Mouse (Mus musculus) hindbrain, postnatal 0 days (tissue): ENCODE results near the gene Rufy3. TPM values are rescaled to one million over a fixed set of nuclear protein-coding genes. Genes with fewer than 3 reads are reported as not detected.

ENCODE experiments used
- ATAC-seq: fragments of 200-750 bp; cut with Nextera tagmentation; 2 replicates; pipeline ENCODE4 v1.8.0; 2017; ENCODE audit warnings: mild to moderate bottlenecking, moderate TSS enrichment, moderate library complexity
- DNase-seq: peaks from one replicate; pipeline ENCODE4 v3.0.0-alpha.2; 2015; ENCODE audit warnings: low spot score
- H3K27ac ChIP-seq: fragments of 300-500 bp; sonication (generic); 2 replicates; pipeline ENCODE4 v1.5.1; 2014; ENCODE audit warnings: mild to moderate bottlenecking
- H3K27me3 ChIP-seq: fragments of 300-500 bp; sonication (generic); 2 replicates; pipeline ENCODE4 v1.6.1; 2014; ENCODE audit warnings: low read length, mixed read lengths; ENCODE audit not compliant: insufficient read depth
- H3K36me3 ChIP-seq: fragments of 300-500 bp; sonication (generic); 2 replicates; pipeline ENCODE4 v1.6.1; 2014; ENCODE audit warnings: low read length, mixed read lengths; ENCODE audit not compliant: insufficient read depth
- H3K4me1 ChIP-seq: fragments of 300-500 bp; sonication (generic); 2 replicates; pipeline ENCODE4 v1.6.1; 2014; ENCODE audit warnings: antibody characterized with exemption, low read length, mixed read lengths; ENCODE audit not compliant: insufficient read depth
- H3K4me2 ChIP-seq: fragments of 300-500 bp; sonication (generic); 2 replicates; pipeline ENCODE4 v1.6.1; 2014; ENCODE audit warnings: low read depth, mild to moderate bottlenecking, low read length, moderate library complexity, mixed read lengths
- H3K4me3 ChIP-seq: fragments of 300-500 bp; sonication (generic); 2 replicates; pipeline ENCODE4 v1.5.1; 2014; ENCODE audit warnings: low read length
- H3K9ac ChIP-seq: fragments of 300-500 bp; sonication (generic); replicated peaks from 2 replicates; pipeline ENCODE4 v1.6.1; 2014; ENCODE audit warnings: mild to moderate bottlenecking, low read length, moderate library complexity, mixed read lengths
- H3K9me3 ChIP-seq: fragments of 300-500 bp; sonication (generic); 2 replicates; pipeline ENCODE4 v1.6.1; 2016; ENCODE audit warnings: low read length, mixed read lengths
- CTCF ChIP-seq: IDR thresholded peaks from 2 replicates; pipeline ENCODE4 v1.5.1; 2016; ENCODE audit warnings: antibody characterized with exemption, control low read depth, low read depth
- WGBS: fragments of 180-500 bp; shearing (Covaris S2); extraction: QIAGEN DNeasy Blood & Tissue Kit; methylation state at CpG from one replicate; pipeline ENCODE4 v1.1.7; 2014; 5-methylcytosine and 5-hydroxymethylcytosine counted together
- polyA plus RNA-seq: library from polyadenylated mRNA; unstranded; fragments of >200 nt; fragmentation: Nextera tagmentation; extraction: Ambion mirVana; gene quantifications from 2 replicates; pipeline ENCODE4 v1.2.1, GENCODE M21; 2015
- total RNA-seq: library from RNA; depleted of rRNA; stranded (reverse); fragments of >200 nt; gene quantifications from 2 replicates; pipeline ENCODE4 v1.2.3, GENCODE M21; 2014

Gene Rufy3
- total and polyA plus RNA-seq, 2 experiments from 2014 or later = 169 to 210 TPM

DNA sequence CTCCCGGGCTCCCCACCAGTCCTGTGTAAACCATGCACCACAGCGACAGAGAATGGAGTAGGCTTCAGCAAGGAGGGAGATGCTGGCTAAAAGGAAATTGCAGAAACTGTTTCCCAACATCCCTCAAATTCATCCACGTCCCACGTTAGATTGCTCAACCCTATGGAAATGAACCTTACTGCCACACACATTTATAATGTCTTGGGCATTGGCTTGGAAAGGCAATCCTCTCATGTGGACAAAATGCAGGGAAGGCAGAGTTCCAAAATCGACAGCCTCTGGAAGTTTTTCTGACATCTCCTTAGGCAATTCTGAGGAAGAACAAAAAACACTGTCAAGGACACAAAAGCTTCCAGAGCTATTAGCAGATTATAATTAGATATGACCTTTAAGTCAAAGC, 99.0 kb downstream of the Rufy3 start:
- Histone ChIP-seq H3K4me2 (no peak overlapping the region), H3K9me3 (no peaks in the 10 kb centered on the region), H3K27ac (no peak overlapping the region), H3K4me1 (no peaks in the 10 kb centered on the region), H3K27me3 (no peaks in the 10 kb centered on the region), H3K4me3 (no peak overlapping the region), H3K36me3 (peaks cover 56% of the 10 kb centered on the region), H3K9ac (no peak overlapping the region)
- DNase-seq = no peak
- TF ChIP-seq CTCF = no peak
- 80% methylated on average over 5 of the region's 5 CpGs for WGBS
- no peak for ATAC-seq

DNA sequence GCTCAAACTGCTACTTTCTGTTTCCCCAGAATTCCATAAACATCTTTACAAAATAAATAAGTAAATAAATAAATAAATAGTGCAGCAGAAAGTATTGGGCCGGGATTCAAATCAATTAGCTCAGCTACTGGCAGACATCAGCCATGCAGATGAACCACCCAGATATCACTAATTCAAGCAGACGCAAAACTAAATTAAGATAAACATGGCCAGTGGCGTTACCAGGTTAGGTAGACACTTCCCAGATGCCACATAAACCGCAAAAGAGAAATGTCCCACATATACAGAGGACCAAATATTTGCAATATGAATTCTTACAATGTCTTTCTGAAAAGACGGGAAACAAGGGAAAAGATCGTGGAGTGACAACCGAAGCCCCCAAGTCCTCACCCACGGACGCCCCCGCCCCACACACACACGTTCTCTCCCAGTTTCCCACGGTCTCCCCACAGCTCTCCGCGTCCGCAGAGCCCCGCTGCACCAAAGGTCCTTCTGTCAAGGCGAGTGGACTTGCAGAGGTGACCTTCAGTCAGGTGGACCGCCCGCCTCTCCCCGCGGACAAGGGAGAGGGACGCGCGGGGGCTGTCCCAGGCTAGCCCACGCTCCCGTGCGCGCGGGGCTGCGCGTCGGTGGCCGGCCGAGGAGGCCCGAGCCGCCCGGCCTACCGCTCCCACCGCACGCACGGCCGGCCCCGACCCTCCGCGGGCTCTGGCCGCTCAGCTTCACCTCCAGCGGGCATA, 110.0 kb downstream of the Rufy3 start:
- TF ChIP-seq CTCF = no peak
- WGBS = under 1% methylated on average over 44 of the region's 47 CpGs
- H3K4me3 ChIP-seq = peak overlapping the region; percentile 85
- H3K4me1 ChIP-seq = no peaks in the 10 kb centered on the region
- H3K9me3 ChIP-seq = no peaks in the 10 kb centered on the region
- no peaks in the 10 kb centered on the region for H3K27me3 ChIP-seq
- H3K4me2 ChIP-seq = peak overlapping the region; percentile 72
- H3K9ac ChIP-seq = peak overlapping the region; percentile 98
- peak; percentile 49 for DNase-seq
- H3K36me3 ChIP-seq = peaks cover 8% of the 10 kb centered on the region; the same call in 1 of the 2 replicates
- peak overlapping the region; percentile 98 for H3K27ac ChIP-seq
- peak; percentile 68 for ATAC-seq

- Histone ChIP-seq H3K36me3 (no peaks in the 10 kb centered on the region; the same call in 1 of the 2 replicates), H3K4me3 (peak within 1 kb of the TSS; percentile 85), H3K4me2 (peak within 1 kb of the TSS; percentile 72), H3K9me3 (no peaks in the 10 kb centered on the region), H3K27me3 (no peaks in the 10 kb centered on the region), H3K9ac (peak within 1 kb of the TSS; percentile 98), H3K4me1 (no peaks in the 10 kb centered on the region), H3K27ac (peak within 1 kb of the TSS; percentile 98)
- TF ChIP-seq CTCF = peak; percentile 5; the same call in 1 of the 2 replicates
- ATAC-seq (peak; percentile 91), DNase-seq (peak; percentile 94)
- under 1% methylated on average over 79 of the region's 127 CpGs for WGBS
Observed at GRCm38 (mm10) chr5:88675443-88676387, 110.9 kb downstream of the Rufy3 start, which contains the start of gene Grsf1. Gene Grsf1 (minus strand): TSS chr5:88676171.

- 48% methylated on average over 7 of the region's 7 CpGs for WGBS
- no peak for ATAC-seq
Observed at GRCm38 (mm10) chr5:88678929-88679328, 114.1 kb downstream of the Rufy3 start.

DNA sequence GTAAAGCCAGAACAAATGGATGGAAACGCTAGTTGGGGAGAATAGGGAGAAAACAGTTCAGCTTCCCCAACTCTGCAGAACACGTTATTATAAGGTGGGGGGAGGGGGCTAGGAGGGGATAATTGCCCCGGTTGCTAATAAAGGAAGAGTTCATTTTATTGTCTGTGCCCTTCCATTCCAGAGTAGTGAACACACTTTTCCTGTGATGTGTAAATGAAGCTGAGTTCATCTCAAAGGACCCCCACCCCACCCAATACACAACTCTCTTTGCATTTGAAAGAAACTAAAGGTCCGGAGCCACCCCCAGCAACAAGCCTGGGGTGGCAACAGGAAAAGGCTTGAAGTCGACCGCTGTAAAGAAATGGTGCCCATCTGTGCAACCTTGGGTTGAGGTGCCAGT, 114.5 kb downstream of the Rufy3 start:
- 7% methylated on average over 6 of the region's 6 CpGs for WGBS
- TF ChIP-seq CTCF = no peak
- Histone ChIP-seq H3K4me1 (no peaks in the 10 kb centered on the region), H3K27ac (no peak overlapping the region), H3K4me2 (no peak overlapping the region), H3K36me3 (no peaks in the 10 kb centered on the region), H3K4me3 (no peak overlapping the region), H3K9ac (no peak overlapping the region), H3K27me3 (no peaks in the 10 kb centered on the region), H3K9me3 (no peaks in the 10 kb centered on the region)
- no peak for DNase-seq
- no peak for ATAC-seq

More at GRCm38 (mm10) chr5:88678929-88679328, 114.1 kb downstream of the Rufy3 start:
- H3K4me2 ChIP-seq = no peak overlapping the region
- DNase-seq = no peak
- H3K4me1 ChIP-seq = no peaks in the 10 kb centered on the region
- H3K4me3 ChIP-seq = no peak overlapping the region
- no peak for TF ChIP-seq CTCF
- H3K9me3 ChIP-seq = no peaks in the 10 kb centered on the region
- H3K27ac ChIP-seq = no peak overlapping the region
- H3K9ac ChIP-seq = no peak overlapping the region
- H3K36me3 ChIP-seq = no peaks in the 10 kb centered on the region
- H3K27me3 ChIP-seq = no peaks in the 10 kb centered on the region

GRCm38 (mm10) chr5:88680567-88680966, 115.7 kb downstream of the Rufy3 start:
- H3K9me3 ChIP-seq = no peaks in the 10 kb centered on the region
- DNase-seq (no peak), ATAC-seq (no peak)
- no peak overlapping the region for H3K4me3 ChIP-seq
- no peak overlapping the region for H3K9ac ChIP-seq
- 90% methylated on average over 6 of the region's 6 CpGs for WGBS
- H3K27me3 ChIP-seq = no peaks in the 10 kb centered on the region
- no peak for TF ChIP-seq CTCF
- H3K4me2 ChIP-seq = no peak overlapping the region
- H3K27ac ChIP-seq = no peak overlapping the region
- no peaks in the 10 kb centered on the region for H3K4me1 ChIP-seq
- H3K36me3 ChIP-seq = no peaks in the 10 kb centered on the region
